Mouse (Mus musculus) forebrain, embryonic 16.5 days (tissue): Measurements from ENCODE around the gene Cox6a2. TPM values are rescaled to one million over a fixed set of nuclear protein-coding genes. Genes with fewer than 3 reads are reported as not detected.

Experiments used
- ATAC-seq: fragments of 200-750 bp; cut with Nextera tagmentation; 2 replicates; pipeline ENCODE4 v1.8.0; 2017; ENCODE audit warnings: mild to moderate bottlenecking, moderate library complexity
- H3K27ac ChIP-seq: fragments of 300-500 bp; sonication (generic); 2 replicates; pipeline ENCODE4 v1.5.1; 2014; ENCODE audit warnings: low read length, control low read depth
- H3K27me3 ChIP-seq: fragments of 300-500 bp; sonication (generic); replicated peaks from 2 replicates; pipeline ENCODE4 v1.6.1; 2014; ENCODE audit warnings: low read length; ENCODE audit not compliant: control insufficient read depth, insufficient read depth
- H3K36me3 ChIP-seq: fragments of 300-500 bp; sonication (generic); 2 replicates; pipeline ENCODE4 v1.6.1; 2014; ENCODE audit not compliant: control insufficient read depth, insufficient read depth
- H3K4me1 ChIP-seq: fragments of 300-500 bp; sonication (generic); replicated peaks from 2 replicates; pipeline ENCODE4 v1.6.1; 2014; ENCODE audit warnings: low read length; ENCODE audit not compliant: control insufficient read depth, insufficient read depth
- H3K4me2 ChIP-seq: fragments of 300-500 bp; sonication (generic); 2 replicates; pipeline ENCODE4 v1.6.1; 2014; ENCODE audit warnings: mild to moderate bottlenecking, low read length, control low read depth
- H3K4me3 ChIP-seq: fragments of 300-500 bp; sonication (generic); replicated peaks from 2 replicates; pipeline ENCODE4 v1.5.1; 2014; ENCODE audit warnings: mild to moderate bottlenecking, low read length, control low read depth
- H3K9ac ChIP-seq: fragments of 300-500 bp; sonication (generic); replicated peaks from 2 replicates; pipeline ENCODE4 v1.6.1; 2014; ENCODE audit warnings: low read depth, low read length, control low read depth
- H3K9me3 ChIP-seq: fragments of 300-500 bp; sonication (generic); 2 replicates; pipeline ENCODE4 v1.6.1; 2016; ENCODE audit warnings: low read length; ENCODE audit not compliant: control insufficient read depth
- WGBS: fragments of 180-500 bp; shearing (Covaris S2); extraction: QIAGEN DNeasy Blood & Tissue Kit; methylation state at CpG from one replicate; pipeline ENCODE4 v1.1.7; 2014; 5-methylcytosine and 5-hydroxymethylcytosine counted together
- polyA plus RNA-seq: library from polyadenylated mRNA; unstranded; fragments of >200 nt; fragmentation: Nextera tagmentation; extraction: Ambion mirVana; gene quantifications from 2 replicates; pipeline ENCODE4 v1.2.1, GENCODE M21; 2015

Gene Cox6a2
- polyA plus RNA-seq, 1 experiment from 2014 or later = not detected

- 25% methylated on average over 37 of the region's 37 CpGs for WGBS
- Histone ChIP-seq H3K4me1 (peaks cover 12% of the 10 kb centered on the region), H3K9ac (peak within 1 kb of the TSS; percentile 79), H3K36me3 (no peaks in the 10 kb centered on the region), H3K27me3 (no peaks in the 10 kb centered on the region), H3K9me3 (no peaks in the 10 kb centered on the region), H3K27ac (peak within 1 kb of the TSS; percentile 96), H3K4me3 (peak within 1 kb of the TSS; percentile 66), H3K4me2 (peak within 1 kb of the TSS; percentile 93)
- peak; percentile 19; the same call in 1 of the 2 replicates for ATAC-seq
Measured at GRCm38 (mm10) chr7:128236856-128237592, 30.8 kb upstream of the Cox6a2 start, which contains the start of gene Armc5. Armc5 (plus strand) TSS chr7:128237342.

- ATAC-seq = no peak
- WGBS = 95% methylated on average over 13 of the region's 13 CpGs
- no peaks in the 10 kb centered on the region for H3K27me3 ChIP-seq
- H3K9me3 ChIP-seq = no peaks in the 10 kb centered on the region
- no peak overlapping the region for H3K4me3 ChIP-seq
- H3K4me2 ChIP-seq = no peak overlapping the region
- no peak overlapping the region for H3K27ac ChIP-seq
- no peaks in the 10 kb centered on the region for H3K36me3 ChIP-seq
- H3K4me1 ChIP-seq = peaks cover 12% of the 10 kb centered on the region
- H3K9ac ChIP-seq = no peak overlapping the region; the same call in 1 of the 2 replicates
Measured at GRCm38 (mm10) chr7:128236426-128236825, 30.2 kb upstream of the Cox6a2 start.

- Histone ChIP-seq H3K27me3 (no peaks in the 10 kb centered on the region), H3K4me1 (peaks cover 12% of the 10 kb centered on the region), H3K9ac (no peak overlapping the region), H3K4me3 (no peak overlapping the region), H3K36me3 (no peaks in the 10 kb centered on the region), H3K27ac (no peak overlapping the region), H3K4me2 (no peak overlapping the region), H3K9me3 (no peaks in the 10 kb centered on the region)
- no peak for ATAC-seq
- 83% methylated on average over 1 of the region's 1 CpGs for WGBS
Measured at GRCm38 (mm10) chr7:128235481-128235880, 29.3 kb upstream of the Cox6a2 start.

GRCm38 (mm10) chr7:128234796-128235195 is 28.6 kb upstream of the Cox6a2 start:
- no peaks in the 10 kb centered on the region for H3K36me3 ChIP-seq
- H3K27me3 ChIP-seq = no peaks in the 10 kb centered on the region
- no peak overlapping the region for H3K27ac ChIP-seq
- 85% methylated on average over 2 of the region's 2 CpGs for WGBS
- no peak overlapping the region for H3K9ac ChIP-seq
- no peak overlapping the region for H3K4me2 ChIP-seq
- no peak for ATAC-seq
- H3K9me3 ChIP-seq = no peaks in the 10 kb centered on the region
- no peak overlapping the region for H3K4me3 ChIP-seq
- peaks cover 12% of the 10 kb centered on the region for H3K4me1 ChIP-seq

- H3K4me1 ChIP-seq = peaks cover 2% of the 10 kb centered on the region
- no peak overlapping the region for H3K9ac ChIP-seq
- H3K36me3 ChIP-seq = no peaks in the 10 kb centered on the region
- H3K27me3 ChIP-seq = no peaks in the 10 kb centered on the region
- no peak overlapping the region for H3K4me2 ChIP-seq
- no peaks in the 10 kb centered on the region for H3K9me3 ChIP-seq
- 52% methylated on average over 8 of the region's 8 CpGs for WGBS
- H3K27ac ChIP-seq = no peak overlapping the region
- no peak for ATAC-seq
- no peak overlapping the region for H3K4me3 ChIP-seq
Measured at GRCm38 (mm10) chr7:128231741-128232140, 25.6 kb upstream of the Cox6a2 start.

GRCm38 (mm10) chr7:128220936-128221335 is 14.7 kb upstream of the Cox6a2 start:
- no peak for ATAC-seq
- Histone ChIP-seq H3K4me3 (no peak overlapping the region), H3K4me2 (no peak overlapping the region), H3K9ac (no peak overlapping the region), H3K4me1 (no peaks in the 10 kb centered on the region), H3K36me3 (no peaks in the 10 kb centered on the region), H3K27ac (no peak overlapping the region), H3K27me3 (no peaks in the 10 kb centered on the region), H3K9me3 (no peaks in the 10 kb centered on the region)
- WGBS = 90% methylated on average over 3 of the region's 3 CpGs

- Histone ChIP-seq H3K27me3 (no peaks in the 10 kb centered on the region), H3K4me2 (no peak overlapping the region), H3K4me1 (no peaks in the 10 kb centered on the region), H3K4me3 (no peak overlapping the region), H3K9ac (no peak overlapping the region), H3K36me3 (no peaks in the 10 kb centered on the region), H3K27ac (no peak overlapping the region), H3K9me3 (no peaks in the 10 kb centered on the region)
- no peak for ATAC-seq
- 90% methylated on average over 4 of the region's 4 CpGs for WGBS
Measured at GRCm38 (mm10) chr7:128219952-128220351, 13.8 kb upstream of the Cox6a2 start.

GRCm38 (mm10) chr7:128209826-128210225 is 3.6 kb upstream of the Cox6a2 start:
- 65% methylated on average over 3 of the region's 3 CpGs for WGBS
- Histone ChIP-seq H3K27me3 (no peaks in the 10 kb centered on the region), H3K36me3 (no peaks in the 10 kb centered on the region), H3K9ac (no peak overlapping the region), H3K27ac (no peak overlapping the region), H3K9me3 (no peaks in the 10 kb centered on the region), H3K4me2 (no peak overlapping the region), H3K4me3 (no peak overlapping the region), H3K4me1 (no peaks in the 10 kb centered on the region)
- no peak for ATAC-seq

GRCm38 (mm10) chr7:128208187-128208586 is 2.0 kb upstream of the Cox6a2 start:
- Histone ChIP-seq H3K9me3 (no peaks in the 10 kb centered on the region), H3K9ac (no peak overlapping the region), H3K4me3 (no peak overlapping the region), H3K27ac (no peak overlapping the region), H3K36me3 (no peaks in the 10 kb centered on the region), H3K27me3 (no peaks in the 10 kb centered on the region), H3K4me1 (no peaks in the 10 kb centered on the region), H3K4me2 (no peak overlapping the region)
- 5% methylated on average over 4 of the region's 4 CpGs for WGBS
- no peak for ATAC-seq
